Mouse (Mus musculus): Measurements from ENCODE around the gene Pcbp1. TPM values are rescaled to one million over a fixed set of nuclear protein-coding genes. Genes with fewer than 3 reads are reported as not detected.

Pcbp1 gene
- polyA plus RNA-seq, 1 experiment from 2014 or later: 331 TPM

Small RNA genes lying within 50 kb of the gene (microRNA-seq; reads per million reads assigned to microRNA genes)
- not detected for gene Gm22184

Other genes with a start within 250 kb of the Pcbp1 start
- 112 and 116 TPM in 2 replicates for gene Fam136a, start 160.7 kb downstream of the Pcbp1 start, polyA plus RNA-seq (2015; fragmentation: Nextera tagmentation; extraction: Ambion mirVana)
- gene Snrpg, start 155.0 kb downstream of the Pcbp1 start, polyA plus RNA-seq (2015; fragmentation: Nextera tagmentation; extraction: Ambion mirVana): 344 and 348 TPM in 2 replicates
- 79.8 and 89.6 TPM in 2 replicates for gene Pcyox1, start 129.2 kb downstream of the Pcbp1 start, polyA plus RNA-seq (2015; fragmentation: Nextera tagmentation; extraction: Ambion mirVana)
- 275 and 303 TPM in 2 replicates for gene Tia1, start 122.1 kb downstream of the Pcbp1 start, polyA plus RNA-seq (2015; fragmentation: Nextera tagmentation; extraction: Ambion mirVana)
- not detected in 2 replicates for gene Gm44790, start 99.7 kb downstream of the Pcbp1 start, polyA plus RNA-seq (2015; fragmentation: Nextera tagmentation; extraction: Ambion mirVana)
- 22.2 and 25.6 TPM in 2 replicates for gene C87436, start 87.9 kb downstream of the Pcbp1 start, polyA plus RNA-seq (2015; fragmentation: Nextera tagmentation; extraction: Ambion mirVana)
- gene Asprv1, start 101.8 kb upstream of the Pcbp1 start, polyA plus RNA-seq (2015; fragmentation: Nextera tagmentation; extraction: Ambion mirVana): 1.5 and 1.8 TPM in 2 replicates
- 15.2 and 15.3 TPM in 2 replicates for gene Mxd1, start 142.8 kb upstream of the Pcbp1 start, polyA plus RNA-seq (2015; fragmentation: Nextera tagmentation; extraction: Ambion mirVana)
- gene Snrnp27, start 158.2 kb upstream of the Pcbp1 start, polyA plus RNA-seq (2015; fragmentation: Nextera tagmentation; extraction: Ambion mirVana): 94.2 and 96.0 TPM in 2 replicates
- gene Gmcl1, start 207.1 kb upstream of the Pcbp1 start, polyA plus RNA-seq (2015; fragmentation: Nextera tagmentation; extraction: Ambion mirVana): 38.7 and 41.8 TPM in 2 replicates

Data from neural tube, embryonic 15.5 days (tissue).